Mouse (Mus musculus): ENCODE data around the gene Ehhadh.

Ehhadh gene

DNA sequence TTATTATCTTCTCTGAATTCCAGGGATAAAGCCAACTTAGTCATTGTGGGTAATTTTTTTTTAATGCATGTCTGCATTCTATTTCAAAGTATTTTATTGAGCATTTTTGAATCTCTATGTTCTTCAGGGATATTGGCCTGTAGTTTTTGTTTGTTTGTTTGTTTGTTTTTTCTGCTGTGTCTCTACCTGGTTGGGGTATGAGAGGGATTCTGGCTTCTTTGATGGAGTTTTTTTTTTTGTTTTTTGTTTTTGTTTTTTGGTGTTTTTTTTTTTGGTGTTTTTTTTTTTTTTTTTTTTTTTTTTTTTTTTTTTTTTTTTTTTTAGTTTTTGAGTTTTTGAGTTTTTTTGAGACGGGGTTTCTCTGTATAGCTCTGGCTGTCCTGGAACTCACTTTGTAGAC, 52.0 kb downstream of the Ehhadh start:
- no peak for DNase-seq (ENCODE audit: low read depth, low spot score)

DNA sequence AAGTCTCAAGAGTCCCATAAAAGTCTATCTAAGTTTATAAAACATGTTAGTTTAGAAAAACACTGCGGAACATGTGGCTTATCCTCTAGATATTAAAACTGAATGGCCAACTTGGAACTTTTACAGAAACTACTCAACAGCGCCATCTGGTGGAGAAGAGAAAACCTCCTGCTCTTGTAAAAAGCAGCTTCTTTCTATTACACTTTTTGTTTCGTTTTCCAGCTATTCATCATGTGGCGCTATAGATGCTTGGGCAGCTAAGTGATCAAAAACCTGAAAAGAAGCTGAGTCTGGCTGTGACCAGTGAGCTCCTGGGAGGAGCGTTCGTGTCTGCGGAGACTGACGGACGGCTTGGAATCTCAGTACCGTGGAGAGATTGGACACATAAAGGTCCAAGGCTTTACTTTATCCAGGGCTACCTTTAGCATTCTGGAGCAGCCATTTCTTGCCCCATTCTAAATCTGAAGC, 59.7 kb downstream of the Ehhadh start:
- peak; percentile 67 for DNase-seq (ENCODE audit: low read depth, low spot score)

DNA sequence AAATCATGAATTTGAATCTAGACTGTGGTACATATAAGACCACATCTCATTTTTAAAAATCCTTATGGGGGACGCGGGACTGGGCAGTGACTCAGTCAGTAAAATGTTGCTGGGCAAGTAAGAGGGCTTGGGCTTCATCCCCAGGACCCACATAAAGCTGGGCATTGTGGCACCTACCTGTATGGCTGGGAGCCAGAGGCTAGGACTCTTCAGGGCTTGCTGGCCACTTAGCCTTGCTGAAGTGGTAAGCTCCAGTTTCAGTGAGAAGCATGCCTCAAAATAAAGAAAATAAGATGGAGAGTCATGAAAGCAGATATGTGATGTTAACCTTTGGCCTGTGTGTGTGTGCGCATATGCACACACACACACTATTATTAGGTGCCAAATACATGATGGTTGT, 60.2 kb downstream of the Ehhadh start:
- no peak for DNase-seq (ENCODE audit: low read depth, low spot score)

DNA sequence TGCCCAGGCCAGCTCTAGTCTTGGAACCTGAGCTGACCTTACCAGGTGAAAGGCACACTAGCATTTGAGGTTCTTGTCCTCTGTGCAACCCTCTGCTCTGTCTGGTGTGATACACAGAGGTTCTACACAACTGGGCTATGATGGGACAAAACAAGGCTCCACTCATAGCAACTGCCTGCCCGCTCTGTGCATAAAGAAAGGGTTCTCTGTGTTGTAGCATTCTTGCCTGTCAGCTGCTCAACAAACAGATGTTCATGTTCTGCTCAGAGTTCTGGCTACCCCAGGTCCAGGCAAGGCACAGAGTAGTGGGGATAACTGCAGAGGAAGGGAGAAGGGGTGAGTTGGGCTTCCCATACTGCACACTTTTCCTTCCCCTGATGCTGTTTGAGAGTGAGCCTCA, 63.3 kb downstream of the Ehhadh start:
- no peak for DNase-seq (ENCODE audit: low read depth, low spot score)

DNA sequence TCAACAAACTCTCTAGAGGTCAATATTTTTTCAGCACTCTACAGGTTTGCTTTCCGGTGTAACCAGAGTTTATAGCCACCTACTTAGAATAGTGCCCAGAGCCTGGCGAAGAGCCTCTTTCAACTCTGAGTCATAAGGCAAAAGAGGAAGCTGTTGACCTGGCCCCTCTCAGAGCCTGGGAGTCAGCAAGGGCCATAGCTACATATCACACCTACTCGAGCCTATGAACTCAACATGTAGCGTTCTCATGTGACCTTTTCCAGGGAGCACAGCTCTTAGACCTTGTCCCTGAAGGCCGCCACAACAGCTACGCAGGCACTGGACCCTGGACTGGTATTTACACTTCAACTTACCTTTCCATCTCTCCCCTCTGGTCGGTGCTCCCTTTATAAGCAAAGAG, 67.8 kb downstream of the Ehhadh start:
- DNase-seq (ENCODE audit: low read depth, low spot score), result no peak

DNA sequence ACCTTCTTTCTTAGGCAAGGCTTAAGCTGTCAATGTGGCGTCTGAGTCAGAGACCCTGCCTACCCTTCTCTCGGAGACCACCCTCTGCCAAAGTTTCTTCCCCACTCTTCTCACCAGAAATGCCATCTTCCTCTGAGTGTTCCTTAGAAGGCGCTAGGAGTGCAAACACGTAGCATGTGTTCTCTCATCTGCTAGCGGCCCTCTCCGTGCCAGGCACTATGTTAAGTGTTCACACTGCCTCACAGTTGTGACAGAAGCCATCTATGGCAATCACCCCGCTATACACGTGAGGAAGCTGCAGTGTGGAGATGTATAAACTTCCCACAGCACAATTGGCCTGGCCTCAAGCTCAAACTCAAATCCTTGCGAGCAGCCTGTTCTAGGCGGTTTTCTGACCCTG, 73.1 kb downstream of the Ehhadh start:
- no peak for DNase-seq (ENCODE audit: low read depth, low spot score)
